Mouse (Mus musculus): ENCODE results near the gene Prickle4. TPM values are rescaled to one million over a fixed set of nuclear protein-coding genes. Genes with fewer than 3 reads are reported as not detected.

Gene Prickle4
- total and polyA plus RNA-seq, 3 experiments: 3.4 TPM; not detected in 2

- H3K9me3 ChIP-seq (replicated peaks): no peaks in the 10 kb centered on the region
- H3K4me3 ChIP-seq (ENCODE audit: low read depth, low read length): no peak overlapping the region
- DNase-seq (ENCODE audit: low spot score): no peak
- peaks cover 50% of the 10 kb centered on the region for H3K27me3 ChIP-seq (ENCODE audit: insufficient read depth, low read length)
- H3K4me1 ChIP-seq (ENCODE audit: insufficient read depth, low read depth, low read length): peaks cover 10% of the 10 kb centered on the region
- TF ChIP-seq GATA1 (IDR thresholded peaks at IDR 0.05; ENCODE audit: borderline replicate concordance, low read length) (no peak), TAL1 (conservative IDR thresholded peaks at IDR 0.05; ENCODE audit: low read depth, low read length) (no peak)
- no peak for ATAC-seq (ENCODE audit: extremely low read depth, insufficient number of reproducible peaks, low FRiP score, poor library complexity, severe bottlenecking)
- no peaks in the 10 kb centered on the region for H3K36me3 ChIP-seq (replicated peaks)
These were observed 14.4 kb upstream of the Prickle4 start for GRCm38 (mm10) chr17:47708972-47709371.

- Histone ChIP-seq H3K36me3 (replicated peaks) (peaks cover 2% of the 10 kb centered on the region), H3K9me3 (replicated peaks) (no peaks in the 10 kb centered on the region), H3K27me3 (ENCODE audit: insufficient read depth, low read length) (peaks cover 50% of the 10 kb centered on the region), H3K4me1 (ENCODE audit: insufficient read depth, low read depth, low read length) (peaks cover 10% of the 10 kb centered on the region), H3K4me3 (ENCODE audit: low read depth, low read length) (no peak overlapping the region)
- DNase-seq (ENCODE audit: low spot score) (no peak), ATAC-seq (ENCODE audit: extremely low read depth, insufficient number of reproducible peaks, low FRiP score, poor library complexity, severe bottlenecking) (no peak)
- TF ChIP-seq POLR2AphosphoS5 (IDR thresholded peaks at IDR 0.05; ENCODE audit: insufficient replicate concordance, low read depth, low read length) (no peak), CTCF (IDR thresholded peaks at IDR 0.05; ENCODE audit: low read depth, low read length) (no peak), GATA2 (IDR thresholded peaks at IDR 0.05; ENCODE audit: borderline replicate concordance, low read depth, low read length) (no peak), GATA1 (IDR thresholded peaks at IDR 0.05; ENCODE audit: borderline replicate concordance, low read length) (no peak), TAL1 (conservative IDR thresholded peaks at IDR 0.05; ENCODE audit: low read depth, low read length) (no peak)
These were observed 13.4 kb upstream of the Prickle4 start for GRCm38 (mm10) chr17:47707961-47708360.

- no peak for TF ChIP-seq CTCF (IDR thresholded peaks at IDR 0.05; ENCODE audit: low read depth, low read length)
- TF ChIP-seq GATA1 (IDR thresholded peaks at IDR 0.05; ENCODE audit: borderline replicate concordance, low read length): no peak
- TF ChIP-seq POLR2AphosphoS5 (IDR thresholded peaks at IDR 0.05; ENCODE audit: insufficient replicate concordance, low read depth, low read length): no peak
- TF ChIP-seq GATA2 (IDR thresholded peaks at IDR 0.05; ENCODE audit: borderline replicate concordance, low read depth, low read length): no peak
- no peak for TF ChIP-seq TAL1 (conservative IDR thresholded peaks at IDR 0.05; ENCODE audit: low read depth, low read length)
- Histone ChIP-seq H3K27me3 (ENCODE audit: insufficient read depth, low read length) (peaks cover 45% of the 10 kb centered on the region), H3K4me3 (ENCODE audit: low read depth, low read length) (no peak overlapping the region), H3K9me3 (replicated peaks) (no peaks in the 10 kb centered on the region), H3K36me3 (replicated peaks) (peaks cover 10% of the 10 kb centered on the region), H3K4me1 (ENCODE audit: insufficient read depth, low read depth, low read length) (peaks cover 10% of the 10 kb centered on the region)
- ATAC-seq (ENCODE audit: extremely low read depth, insufficient number of reproducible peaks, low FRiP score, poor library complexity, severe bottlenecking) (no peak), DNase-seq (ENCODE audit: low spot score) (no peak)
These were observed 11.7 kb upstream of the Prickle4 start for GRCm38 (mm10) chr17:47706196-47706595.

- H3K27me3 ChIP-seq (ENCODE audit: insufficient read depth, low read length): peaks cover 43% of the 10 kb centered on the region
- TF ChIP-seq CTCF (IDR thresholded peaks at IDR 0.05; ENCODE audit: low read depth, low read length) (no peak), TAL1 (conservative IDR thresholded peaks at IDR 0.05; ENCODE audit: low read depth, low read length) (no peak), POLR2AphosphoS5 (IDR thresholded peaks at IDR 0.05; ENCODE audit: insufficient replicate concordance, low read depth, low read length) (no peak), GATA2 (IDR thresholded peaks at IDR 0.05; ENCODE audit: borderline replicate concordance, low read depth, low read length) (no peak), GATA1 (IDR thresholded peaks at IDR 0.05; ENCODE audit: borderline replicate concordance, low read length) (no peak)
These were observed 10.2 kb upstream of the Prickle4 start for GRCm38 (mm10) chr17:47704692-47705091.

GRCm38 (mm10) chr17:47703556-47703955, 9.0 kb upstream of the Prickle4 start:
- Histone ChIP-seq H3K4me3 (ENCODE audit: low read depth, low read length) (no peak overlapping the region), H3K4me1 (ENCODE audit: insufficient read depth, low read depth, low read length) (0 out of 2 replicates have a peak, but pooled peaks cover 2% of the 10 kb centered on the region), H3K9me3 (replicated peaks) (no peaks in the 10 kb centered on the region), H3K36me3 (replicated peaks) (peaks cover 10% of the 10 kb centered on the region), H3K27me3 (ENCODE audit: insufficient read depth, low read length) (peaks cover 39% of the 10 kb centered on the region)
- TF ChIP-seq TAL1 (conservative IDR thresholded peaks at IDR 0.05; ENCODE audit: low read depth, low read length) (no peak), GATA1 (IDR thresholded peaks at IDR 0.05; ENCODE audit: borderline replicate concordance, low read length) (no peak), CTCF (IDR thresholded peaks at IDR 0.05; ENCODE audit: low read depth, low read length) (no peak), POLR2AphosphoS5 (IDR thresholded peaks at IDR 0.05; ENCODE audit: insufficient replicate concordance, low read depth, low read length) (no peak), GATA2 (IDR thresholded peaks at IDR 0.05; ENCODE audit: borderline replicate concordance, low read depth, low read length) (no peak)
- DNase-seq (ENCODE audit: low spot score) (no peak), ATAC-seq (ENCODE audit: extremely low read depth, insufficient number of reproducible peaks, low FRiP score, poor library complexity, severe bottlenecking) (no peak)

More at GRCm38 (mm10) chr17:47704692-47705091, 10.2 kb upstream of the Prickle4 start:
- Histone ChIP-seq H3K9me3 (replicated peaks) (no peaks in the 10 kb centered on the region), H3K4me1 (ENCODE audit: insufficient read depth, low read depth, low read length) (peaks cover 2% of the 10 kb centered on the region; the same call in 1 of the 2 replicates), H3K36me3 (replicated peaks) (peaks cover 10% of the 10 kb centered on the region), H3K4me3 (ENCODE audit: low read depth, low read length) (no peak overlapping the region)
- DNase-seq (ENCODE audit: low spot score): no peak
- no peak for ATAC-seq (ENCODE audit: extremely low read depth, insufficient number of reproducible peaks, low FRiP score, poor library complexity, severe bottlenecking)

GRCm38 (mm10) chr17:47702548-47703345, 8.2 kb upstream of the Prickle4 start:
- Histone ChIP-seq H3K9me3 (replicated peaks) (no peaks in the 10 kb centered on the region), H3K36me3 (replicated peaks) (peaks cover 10% of the 10 kb centered on the region), H3K27me3 (ENCODE audit: insufficient read depth, low read length) (peaks cover 38% of the 10 kb centered on the region), H3K4me1 (ENCODE audit: insufficient read depth, low read depth, low read length) (0 out of 2 replicates have a peak, but pooled peaks cover 6% of the 10 kb centered on the region), H3K4me3 (ENCODE audit: low read depth, low read length) (no peak overlapping the region)
- DNase-seq (ENCODE audit: low spot score): no peak
- TF ChIP-seq POLR2AphosphoS5 (IDR thresholded peaks at IDR 0.05; ENCODE audit: insufficient replicate concordance, low read depth, low read length): no peak
- TF ChIP-seq TAL1 (conservative IDR thresholded peaks at IDR 0.05; ENCODE audit: low read depth, low read length): no peak
- no peak for TF ChIP-seq GATA2 (IDR thresholded peaks at IDR 0.05; ENCODE audit: borderline replicate concordance, low read depth, low read length)
- TF ChIP-seq CTCF (IDR thresholded peaks at IDR 0.05; ENCODE audit: low read depth, low read length): no peak
- ATAC-seq (ENCODE audit: extremely low read depth, insufficient number of reproducible peaks, low FRiP score, poor library complexity, severe bottlenecking): no peak; the same call in 1 of the 2 replicates

Measured in G1E (cell line).